Mouse (Mus musculus): ENCODE measurements around the gene Stx4a. TPM values are rescaled to one million over a fixed set of nuclear protein-coding genes. Genes with fewer than 3 reads are reported as not detected.
A peak's percentile ranks its signal among the peaks of the same experiment; 100 is the strongest.

The Stx4a gene
- polyA plus RNA-seq, 1 experiment from 2014 or later: 39.1 TPM

DNA sequence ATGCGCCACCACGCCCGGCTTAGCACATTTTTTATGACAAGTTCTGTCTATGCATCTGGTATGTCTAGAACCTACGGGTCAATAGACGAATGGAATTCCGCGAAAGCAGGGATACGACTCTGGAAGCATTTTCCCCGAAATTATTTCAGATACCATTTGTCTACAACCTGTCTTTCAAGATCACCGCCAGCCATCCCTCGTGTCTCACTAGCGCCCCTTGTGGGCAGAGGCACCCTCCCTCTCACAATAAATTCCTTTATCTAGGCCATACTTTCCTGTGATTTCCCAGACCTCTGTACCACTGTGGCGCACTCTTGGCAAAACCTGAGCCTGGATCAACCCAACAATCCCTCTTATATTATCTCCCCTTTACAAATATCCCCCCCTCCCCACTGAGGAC, 72.3 kb downstream of the Stx4a start:
- ATAC-seq (replicated peaks; ENCODE audit: low FRiP score, low read depth) (no peak), DNase-seq (ENCODE audit: low spot score) (peak; percentile 52)
- H3K4me2 ChIP-seq (ENCODE audit: low read length): no peak overlapping the region
- no peaks in the 10 kb centered on the region for H3K27me3 ChIP-seq (ENCODE audit: insufficient read depth, low read length)
- no peak overlapping the region for H3K4me3 ChIP-seq (replicated peaks; ENCODE audit: low read depth, low read length)
- H3K4me1 ChIP-seq (replicated peaks; ENCODE audit: insufficient read depth, low read length): peaks cover 11% of the 10 kb centered on the region; the same call in 1 of the 2 replicates
- 67% methylated on average over 13 of the region's 13 CpGs for WGBS
- H3K36me3 ChIP-seq (ENCODE audit: insufficient read depth, low read length): peaks cover 8% of the 10 kb centered on the region
- TF ChIP-seq CTCF (IDR thresholded peaks at IDR 0.05; ENCODE audit: low read depth): peak; percentile 73
- H3K27ac ChIP-seq: no peak overlapping the region
- no peak overlapping the region for H3K9ac ChIP-seq (ENCODE audit: low read depth, low read length)
- no peaks in the 10 kb centered on the region for H3K9me3 ChIP-seq (replicated peaks; ENCODE audit: low read length)

DNA sequence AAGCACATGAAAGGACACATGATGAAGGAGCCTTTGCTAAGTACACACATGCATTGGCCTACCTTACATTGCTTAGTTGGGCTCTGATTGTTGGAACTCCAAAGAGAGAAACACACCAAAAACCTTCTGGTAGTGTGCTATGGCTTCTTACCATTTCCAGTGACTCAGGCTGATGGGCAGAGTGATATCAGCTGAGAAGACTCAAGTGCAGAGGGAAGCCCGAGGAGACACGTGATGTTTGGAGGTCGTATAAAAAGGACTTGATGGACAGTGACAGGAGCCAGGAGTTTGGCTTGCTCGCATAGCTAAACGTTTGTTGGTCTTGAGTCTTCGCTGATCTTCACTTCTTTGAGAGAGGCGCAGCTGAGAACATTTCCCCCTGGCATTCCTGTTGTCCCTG, 73.4 kb downstream of the Stx4a start:
- Histone ChIP-seq H3K4me2 (ENCODE audit: low read length) (no peak overlapping the region), H3K36me3 (ENCODE audit: insufficient read depth, low read length) (peaks cover 7% of the 10 kb centered on the region), H3K9ac (ENCODE audit: low read depth, low read length) (no peak overlapping the region), H3K9me3 (replicated peaks; ENCODE audit: low read length) (no peaks in the 10 kb centered on the region), H3K27ac (no peak overlapping the region), H3K4me1 (replicated peaks; ENCODE audit: insufficient read depth, low read length) (peaks cover 11% of the 10 kb centered on the region; the same call in 1 of the 2 replicates), H3K4me3 (replicated peaks; ENCODE audit: low read depth, low read length) (no peak overlapping the region), H3K27me3 (ENCODE audit: insufficient read depth, low read length) (no peaks in the 10 kb centered on the region)
- ATAC-seq (replicated peaks; ENCODE audit: low FRiP score, low read depth): no peak
- 89% methylated on average over 7 of the region's 7 CpGs for whole genome bisulfite sequencing
- TF ChIP-seq CTCF (IDR thresholded peaks at IDR 0.05; ENCODE audit: low read depth): no peak
- DNase-seq (ENCODE audit: low spot score): no peak

DNA sequence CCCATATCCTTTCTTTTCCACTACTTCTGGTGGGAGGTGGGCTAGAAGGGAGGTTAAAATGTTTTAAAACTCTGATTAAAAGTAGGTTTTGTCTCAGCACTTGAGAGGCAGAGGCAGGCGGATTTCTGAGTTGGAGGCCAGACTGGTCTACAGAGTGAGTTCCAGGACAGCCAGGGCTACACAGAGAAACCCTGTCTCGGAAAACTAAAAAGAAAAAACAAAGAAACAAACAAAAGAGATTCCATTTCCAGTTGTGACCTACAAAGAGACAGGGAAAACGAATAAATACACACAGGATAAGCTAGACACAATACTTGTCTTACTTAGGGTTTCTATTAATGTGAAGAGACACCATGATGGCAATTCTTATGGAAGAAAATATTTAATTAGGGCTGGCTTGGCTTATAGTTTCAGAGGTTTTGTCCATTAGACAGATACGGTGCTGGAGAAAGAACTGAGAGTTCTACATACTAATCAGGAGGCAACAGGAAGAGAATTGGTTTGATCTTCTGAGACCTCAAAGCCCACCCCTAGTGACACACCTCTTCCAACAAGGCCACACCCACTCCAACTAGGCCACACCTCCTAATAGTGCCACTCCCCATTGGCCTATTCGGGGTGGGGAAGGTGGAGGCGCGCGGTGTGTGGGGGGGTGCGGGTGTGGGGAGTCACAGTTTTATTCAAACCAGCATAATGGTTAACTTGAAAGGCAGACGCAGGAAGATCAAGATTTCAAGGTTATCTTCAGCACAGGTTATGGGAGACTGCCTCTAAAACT, 74.3 kb downstream of the Stx4a start:
- no peak for TF ChIP-seq CTCF (IDR thresholded peaks at IDR 0.05; ENCODE audit: low read depth)
- H3K4me3 ChIP-seq (replicated peaks; ENCODE audit: low read depth, low read length): no peak overlapping the region
- no peak for ATAC-seq (replicated peaks; ENCODE audit: low FRiP score, low read depth)
- H3K36me3 ChIP-seq (ENCODE audit: insufficient read depth, low read length): no peaks in the 10 kb centered on the region
- H3K4me1 ChIP-seq (replicated peaks; ENCODE audit: insufficient read depth, low read length): peaks cover 11% of the 10 kb centered on the region; the same call in 1 of the 2 replicates
- no peaks in the 10 kb centered on the region for H3K9me3 ChIP-seq (replicated peaks; ENCODE audit: low read length)
- H3K9ac ChIP-seq (ENCODE audit: low read depth, low read length): no peak overlapping the region
- no peak overlapping the region for H3K27ac ChIP-seq
- no peak for DNase-seq (ENCODE audit: low spot score)
- no peaks in the 10 kb centered on the region for H3K27me3 ChIP-seq (ENCODE audit: insufficient read depth, low read length)
- 39% methylated on average over 10 of the region's 10 CpGs for WGBS
- no peak overlapping the region for H3K4me2 ChIP-seq (ENCODE audit: low read length)

Other genes with a start within 250 kb of the Stx4a start
- gene Ccdc189, start 235.7 kb upstream of the Stx4a start, polyA plus RNA-seq (2015; fragmentation: Nextera tagmentation; extraction: Ambion mirVana): 16.5 and 17.1 TPM in 2 replicates
- 32.4 and 35.3 TPM in 2 replicates for gene Rnf40, start 235.5 kb upstream of the Stx4a start, polyA plus RNA-seq (2015; fragmentation: Nextera tagmentation; extraction: Ambion mirVana)
- gene Zfp629, start 208.5 kb upstream of the Stx4a start, polyA plus RNA-seq (2015; fragmentation: Nextera tagmentation; extraction: Ambion mirVana): 12.5 and 12.9 TPM in 2 replicates
- 56.1 and 70.9 TPM in 2 replicates for gene Bcl7c, start 115.4 kb upstream of the Stx4a start, polyA plus RNA-seq (2015; fragmentation: Nextera tagmentation; extraction: Ambion mirVana)
- 14.5 and 15.9 TPM in 2 replicates for gene Ctf1, start 111.6 kb upstream of the Stx4a start, polyA plus RNA-seq (2015; fragmentation: Nextera tagmentation; extraction: Ambion mirVana)
- 0.08 TPM in 1 of 2 replicates, not detected in the other for gene Ctf2, start 92.1 kb upstream of the Stx4a start, polyA plus RNA-seq (2015; fragmentation: Nextera tagmentation; extraction: Ambion mirVana)
- 2.8 and 3.5 TPM in 2 replicates for gene Fbxl19, start 79.8 kb upstream of the Stx4a start, polyA plus RNA-seq (2015; fragmentation: Nextera tagmentation; extraction: Ambion mirVana)
- 27.2 and 30.1 TPM in 2 replicates for gene Orai3, start 54.5 kb upstream of the Stx4a start, polyA plus RNA-seq (2015; fragmentation: Nextera tagmentation; extraction: Ambion mirVana)
- gene Setd1a, start 47.6 kb upstream of the Stx4a start, polyA plus RNA-seq (2015; fragmentation: Nextera tagmentation; extraction: Ambion mirVana): 15.6 and 17.9 TPM in 2 replicates
- gene Gm49388, start 38.7 kb upstream of the Stx4a start, polyA plus RNA-seq (2015; fragmentation: Nextera tagmentation; extraction: Ambion mirVana): not detected in 2 replicates
- 28.3 and 28.8 TPM in 2 replicates for gene Hsd3b7, start 23.7 kb upstream of the Stx4a start, polyA plus RNA-seq (2015; fragmentation: Nextera tagmentation; extraction: Ambion mirVana)
- gene Stx1b, start 255 bp downstream of the Stx4a start, polyA plus RNA-seq (2015; fragmentation: Nextera tagmentation; extraction: Ambion mirVana): 1.1 and 1.6 TPM in 2 replicates
- gene Zfp646, start 51.9 kb downstream of the Stx4a start, polyA plus RNA-seq (2015; fragmentation: Nextera tagmentation; extraction: Ambion mirVana): 7.4 and 7.5 TPM in 2 replicates
- 12.5 and 13.3 TPM in 2 replicates for gene Zfp668, start 52.5 kb downstream of the Stx4a start, polyA plus RNA-seq (2015; fragmentation: Nextera tagmentation; extraction: Ambion mirVana)
- gene Prss53, start 66.7 kb downstream of the Stx4a start, polyA plus RNA-seq (2015; fragmentation: Nextera tagmentation; extraction: Ambion mirVana): 8.8 and 9.3 TPM in 2 replicates
- gene Gm21974, start 71.2 kb downstream of the Stx4a start, polyA plus RNA-seq (2015; fragmentation: Nextera tagmentation; extraction: Ambion mirVana): not detected in 2 replicates
- gene Vkorc1, start 71.3 kb downstream of the Stx4a start, polyA plus RNA-seq (2015; fragmentation: Nextera tagmentation; extraction: Ambion mirVana): 162 and 165 TPM in 2 replicates
- gene Bckdk, start 79.8 kb downstream of the Stx4a start, polyA plus RNA-seq (2015; fragmentation: Nextera tagmentation; extraction: Ambion mirVana): 120 and 125 TPM in 2 replicates
- gene Kat8, start 88.2 kb downstream of the Stx4a start, polyA plus RNA-seq (2015; fragmentation: Nextera tagmentation; extraction: Ambion mirVana): 30.9 and 32.2 TPM in 2 replicates
- 125 and 139 TPM in 2 replicates for gene Prss8, start 105.8 kb downstream of the Stx4a start, polyA plus RNA-seq (2015; fragmentation: Nextera tagmentation; extraction: Ambion mirVana)
- gene Prss36, start 122.4 kb downstream of the Stx4a start, polyA plus RNA-seq (2015; fragmentation: Nextera tagmentation; extraction: Ambion mirVana): 11.7 and 13.0 TPM in 2 replicates
- 262 and 271 TPM in 2 replicates for gene Fus, start 143.2 kb downstream of the Stx4a start, polyA plus RNA-seq (2015; fragmentation: Nextera tagmentation; extraction: Ambion mirVana)
- 77.5 and 85.2 TPM in 2 replicates for gene Pycard, start 169.6 kb downstream of the Stx4a start, polyA plus RNA-seq (2015; fragmentation: Nextera tagmentation; extraction: Ambion mirVana)
- gene Trim72, start 179.7 kb downstream of the Stx4a start, polyA plus RNA-seq (2015; fragmentation: Nextera tagmentation; extraction: Ambion mirVana): 0.11 TPM in 1 of 2 replicates, not detected in the other
- gene Itgam, start 238.3 kb downstream of the Stx4a start, polyA plus RNA-seq (2015; fragmentation: Nextera tagmentation; extraction: Ambion mirVana): 0.66 and 0.79 TPM in 2 replicates
- 0.03 TPM in 1 of 2 replicates, not detected in the other for gene Gm49368, start 238.4 kb downstream of the Stx4a start, polyA plus RNA-seq (2015; fragmentation: Nextera tagmentation; extraction: Ambion mirVana)